Mouse (Mus musculus) 3134 (cell line): Measurements from ENCODE around the gene Kif16b.

ENCODE experiments used
- DNase-seq: peaks from one replicate; pipeline ENCODE4 v3.0.0-alpha.2; 2011; ENCODE audit warnings: low spot score; ENCODE audit not compliant: insufficient read length; ENCODE audit errors: extremely low read depth

The Kif16b gene

GRCm38 (mm10) chr2:142900862-142901805 is at the start of gene Kif16b:
Gene Kif16b, minus strand, starts transcription at chr2:142901531.
- peak; percentile 95 for DNase-seq

- no peak for DNase-seq
Measured at GRCm38 (mm10) chr2:142940899-142941642, 39.7 kb upstream of the Kif16b start.

GRCm38 (mm10) chr2:142930445-142930844 is 29.1 kb upstream of the Kif16b start:
- DNase-seq = no peak

GRCm38 (mm10) chr2:142929226-142930112 is 28.1 kb upstream of the Kif16b start:
- no peak for DNase-seq

- DNase-seq = no peak
Measured at GRCm38 (mm10) chr2:142910808-142911388, 9.6 kb upstream of the Kif16b start.

GRCm38 (mm10) chr2:142909213-142909612 is 7.9 kb upstream of the Kif16b start:
- no peak for DNase-seq

GRCm38 (mm10) chr2:142907056-142907455 is 5.7 kb upstream of the Kif16b start:
- no peak for DNase-seq

GRCm38 (mm10) chr2:142902905-142903895 is 1.9 kb upstream of the Kif16b start:
- DNase-seq = peak; percentile 96

- DNase-seq = peak; percentile 21
Measured at GRCm38 (mm10) chr2:142900120-142900861, 1.0 kb downstream of the Kif16b start.

GRCm38 (mm10) chr2:142893780-142894179 is 7.6 kb downstream of the Kif16b start:
- DNase-seq = no peak

- DNase-seq = no peak
Measured at GRCm38 (mm10) chr2:142891283-142891682, 10.0 kb downstream of the Kif16b start.

GRCm38 (mm10) chr2:142884456-142884855 is 16.9 kb downstream of the Kif16b start:
- no peak for DNase-seq

- no peak for DNase-seq
Measured at GRCm38 (mm10) chr2:142883625-142883994, 17.7 kb downstream of the Kif16b start.

GRCm38 (mm10) chr2:142882871-142883624 is 18.3 kb downstream of the Kif16b start:
- DNase-seq = no peak

- DNase-seq = no peak
Measured at GRCm38 (mm10) chr2:142882466-142882865, 18.9 kb downstream of the Kif16b start.

GRCm38 (mm10) chr2:142881177-142881576 is 20.2 kb downstream of the Kif16b start:
- no peak for DNase-seq

- DNase-seq = no peak
Measured at GRCm38 (mm10) chr2:142879257-142879818, 22.0 kb downstream of the Kif16b start.
